Mouse (Mus musculus): ENCODE results near the gene Vstm4. TPM values are rescaled to one million over a fixed set of nuclear protein-coding genes. Genes with fewer than 3 reads are reported as not detected.
A peak's percentile ranks its signal among the peaks of the same experiment; 100 is the strongest.

The Vstm4 gene
- total RNA-seq, 2 experiments from 2014 or later, result 4.7 to 5.0 TPM

GRCm38 (mm10) chr14:32934064-32934463 lies 77.5 kb downstream of the Vstm4 start:
- no peak for DNase-seq (ENCODE audit: low spot score in 2 of 2)

- DNase-seq (ENCODE audit: low spot score in 2 of 2), result no peak
Measured at GRCm38 (mm10) chr14:32939217-32939616, 82.7 kb downstream of the Vstm4 start.

DNA sequence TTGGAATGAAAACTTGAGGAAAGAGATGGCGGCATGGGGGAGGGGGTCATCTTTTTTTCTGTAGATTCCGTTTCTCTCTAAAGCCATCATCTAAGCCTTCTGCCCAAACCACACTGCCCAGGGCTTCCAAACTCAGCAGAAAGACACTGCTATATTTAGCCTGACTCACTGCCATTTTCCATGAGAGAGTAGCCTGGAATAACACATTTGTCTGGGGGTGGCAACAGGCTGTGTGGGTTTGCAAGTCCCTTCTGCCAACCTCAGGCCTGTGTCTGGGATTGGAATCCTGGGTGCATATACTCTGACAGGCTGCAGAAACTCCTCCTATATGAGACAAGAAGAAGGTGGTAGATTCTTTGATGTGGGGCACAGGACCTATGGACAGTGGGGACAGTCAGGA lies 91.0 kb downstream of the Vstm4 start:
- peak; percentile 29 to 63 for DNase-seq (ENCODE audit: low spot score in 2 of 2)

GRCm38 (mm10) chr14:32950312-32951301 lies 94.1 kb downstream of the Vstm4 start:
- no peak for DNase-seq (ENCODE audit: low spot score in 2 of 2)

GRCm38 (mm10) chr14:32956486-32956885 lies 99.9 kb downstream of the Vstm4 start:
- peak in 1 of 2 experiments; percentile 7 for DNase-seq (ENCODE audit: low spot score in 2 of 2)

DNA sequence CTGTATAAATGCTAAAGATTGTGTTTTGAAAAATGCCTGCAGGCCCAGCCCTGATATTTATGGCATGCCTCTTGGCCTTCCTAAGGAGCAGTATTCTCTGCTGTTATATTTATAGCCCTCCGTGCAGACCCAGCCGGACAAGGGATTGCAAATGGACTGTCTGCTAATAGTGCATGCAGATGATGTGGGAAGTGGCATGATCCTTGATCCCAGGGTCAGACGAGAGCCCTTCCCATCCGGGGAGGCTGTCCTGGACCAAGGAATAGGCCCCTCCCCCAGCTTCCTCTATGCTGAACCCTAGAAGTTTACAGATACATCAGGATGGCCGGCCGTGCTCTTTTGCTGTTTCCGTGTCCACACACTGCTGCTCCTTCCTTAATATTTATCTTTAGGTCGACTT lies 102.1 kb downstream of the Vstm4 start:
- DNase-seq (ENCODE audit: low spot score in 2 of 2), result no peak

- peak; percentile 73 to 78 for DNase-seq (ENCODE audit: low spot score in 2 of 2)
Measured at GRCm38 (mm10) chr14:32960481-32960880, 103.9 kb downstream of the Vstm4 start.

- DNase-seq (ENCODE audit: low spot score in 2 of 2), result no peak
Measured at GRCm38 (mm10) chr14:32964742-32965141, 108.2 kb downstream of the Vstm4 start.

DNA sequence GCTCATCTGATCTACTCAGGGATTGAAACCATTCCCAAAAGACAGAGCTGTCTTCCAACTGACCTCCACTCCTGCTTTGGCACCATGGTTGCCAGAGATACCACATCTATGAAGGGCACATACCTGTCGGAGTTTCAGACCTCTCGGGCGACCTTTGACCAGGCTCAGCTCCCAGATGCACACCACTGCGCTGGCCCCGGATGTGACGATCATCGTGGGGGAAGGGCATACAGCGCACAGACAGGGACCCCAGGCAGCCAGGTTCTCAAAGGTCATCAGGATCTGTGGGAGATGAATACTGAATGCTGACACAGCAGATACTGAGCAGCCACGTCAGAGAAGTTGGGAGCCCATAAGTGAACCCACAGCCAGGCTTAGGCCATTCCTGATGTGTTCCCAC lies 114.1 kb downstream of the Vstm4 start:
- no peak for DNase-seq (ENCODE audit: low spot score in 2 of 2)

DNA sequence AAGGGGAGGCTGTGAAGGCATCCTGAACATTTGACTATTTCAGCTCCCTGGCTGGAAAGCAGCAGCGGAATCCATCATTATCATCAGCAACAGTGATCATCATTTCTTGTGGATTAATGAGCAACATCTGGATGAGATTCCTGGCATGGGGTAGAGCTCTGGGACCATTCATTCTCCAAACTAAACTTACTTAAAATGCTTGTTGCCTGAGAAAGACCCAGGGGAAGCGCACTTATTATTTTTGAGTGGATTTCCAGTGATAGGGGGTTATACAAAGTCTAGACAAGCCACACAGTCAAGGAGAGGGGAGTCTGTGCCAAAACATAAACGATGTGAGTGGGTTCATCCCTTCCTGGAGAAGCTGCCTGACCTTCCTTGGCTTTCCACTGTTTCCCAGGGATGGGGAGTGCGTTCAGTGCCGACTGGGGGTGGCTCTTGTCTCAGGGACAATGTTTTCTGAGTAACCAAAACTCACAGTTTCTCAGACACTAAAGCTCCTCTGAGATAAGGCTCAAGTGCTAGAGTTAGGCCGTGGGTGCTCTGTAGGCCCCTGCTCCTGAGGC lies 127.7 kb downstream of the Vstm4 start:
- no peak for DNase-seq (ENCODE audit: low spot score in 2 of 2)

DNA sequence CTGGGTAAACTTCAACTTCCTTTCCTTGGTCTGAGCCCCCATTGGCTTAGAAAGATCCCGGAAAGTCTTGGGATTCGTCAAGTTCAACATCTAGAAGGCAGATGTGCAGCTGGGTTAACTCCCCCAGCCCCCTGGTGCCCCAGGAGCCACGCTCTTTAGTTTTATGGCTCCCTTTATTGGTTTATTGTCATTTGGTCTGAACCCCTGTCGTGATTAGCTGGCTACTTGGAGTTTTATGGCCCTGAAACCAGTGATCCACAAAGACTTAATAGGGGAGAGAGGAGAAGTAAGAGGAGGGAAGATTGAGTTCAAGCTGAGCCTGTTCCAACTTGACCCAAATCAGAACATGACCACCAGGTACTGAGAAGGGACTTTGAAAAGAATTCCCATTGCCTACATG lies 130.1 kb downstream of the Vstm4 start:
- DNase-seq (ENCODE audit: low spot score in 2 of 2), result no peak

Other genes with a start within 250 kb of the Vstm4 start
- gene 3425401B19Rik, start 171.5 kb upstream of the Vstm4 start, total RNA-seq (2021), result under 1 TPM in 1 of 2 experiments, not detected in 1; 0.07 TPM
- 1 to 10 TPM in 1 of 2 experiments, under 1 TPM in 1; 0.29 to 1.5 TPM for gene Tmem273, start 70.8 kb upstream of the Vstm4 start, total RNA-seq (2021)
- gene Fam170b, start 22.8 kb upstream of the Vstm4 start, total RNA-seq (2021), result not detected
- under 1 TPM; 0.36 to 0.44 TPM for gene Lrrc18, start 134.6 kb downstream of the Vstm4 start, total RNA-seq (2021)